Mouse (Mus musculus): Measurements from ENCODE around the gene Pgm3. TPM values are rescaled to one million over a fixed set of nuclear protein-coding genes. Genes with fewer than 3 reads are reported as not detected.
A peak's percentile ranks its signal among the peaks of the same experiment; 100 is the strongest.

Pgm3 gene
- total RNA-seq, 2 experiments from 2014 or later = 36.3 to 38.5 TPM

DNA sequence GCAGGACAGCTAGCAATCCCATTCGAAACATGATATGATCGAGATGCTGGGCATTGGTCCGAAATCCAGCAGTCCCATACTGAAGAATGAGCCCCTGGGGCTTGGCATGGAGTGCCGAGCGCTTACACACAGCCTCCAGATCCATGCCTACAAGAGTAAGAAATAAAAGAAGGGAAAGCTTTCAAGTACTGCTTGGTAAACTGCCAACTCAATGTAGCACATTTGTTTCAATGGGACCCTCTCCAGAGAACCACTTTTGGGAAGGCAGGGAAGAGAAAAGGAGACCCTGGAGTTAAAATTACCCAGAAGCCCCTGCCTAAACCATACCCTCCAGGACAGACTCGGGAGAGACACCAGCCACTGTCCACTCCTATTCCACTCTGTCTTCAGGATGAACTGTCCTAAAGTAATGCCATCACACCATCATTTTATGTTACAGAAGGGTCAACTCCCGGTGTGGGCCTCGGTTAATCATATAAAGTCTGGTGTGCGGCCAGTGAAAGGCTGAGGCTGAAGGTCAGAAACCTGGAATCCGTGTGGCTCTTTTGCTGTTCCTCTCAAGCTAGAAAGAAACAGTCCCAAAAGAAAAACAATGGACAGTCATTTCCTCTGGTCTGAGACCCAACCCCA is 1.3 kb downstream of the Pgm3 start:
- no peak for DNase-seq (ENCODE audit: low spot score in 2 of 2)

DNA sequence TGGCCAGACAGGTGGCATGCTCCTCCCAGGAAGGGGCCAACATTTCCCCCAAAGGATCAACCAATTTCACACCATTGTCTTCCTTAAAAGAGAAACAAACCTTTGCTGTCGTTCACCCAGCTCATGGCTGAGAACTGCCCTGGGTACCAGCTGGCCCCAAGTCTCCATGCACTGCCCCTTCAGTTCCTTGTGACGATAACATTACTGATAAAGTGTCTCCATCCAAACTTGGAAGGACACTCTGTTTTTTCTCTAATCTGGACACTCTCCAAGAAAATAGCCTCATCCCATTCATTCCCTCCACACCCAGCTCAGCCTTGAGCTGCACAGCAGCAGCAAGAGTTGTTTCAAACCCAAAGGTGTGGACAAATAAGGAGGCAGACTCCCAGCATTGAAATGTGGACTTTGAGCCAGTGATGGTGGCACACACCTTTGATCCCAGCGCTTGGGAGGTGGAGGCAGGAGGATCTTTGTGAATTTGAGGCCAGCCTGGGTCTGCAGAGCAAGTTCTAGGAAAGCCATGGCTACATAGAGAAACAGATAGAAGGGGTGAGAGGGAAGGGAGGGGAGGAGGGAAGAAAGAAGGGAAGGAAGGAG is 2.2 kb downstream of the Pgm3 start:
- no peak for DNase-seq (ENCODE audit: low spot score in 2 of 2)

DNA sequence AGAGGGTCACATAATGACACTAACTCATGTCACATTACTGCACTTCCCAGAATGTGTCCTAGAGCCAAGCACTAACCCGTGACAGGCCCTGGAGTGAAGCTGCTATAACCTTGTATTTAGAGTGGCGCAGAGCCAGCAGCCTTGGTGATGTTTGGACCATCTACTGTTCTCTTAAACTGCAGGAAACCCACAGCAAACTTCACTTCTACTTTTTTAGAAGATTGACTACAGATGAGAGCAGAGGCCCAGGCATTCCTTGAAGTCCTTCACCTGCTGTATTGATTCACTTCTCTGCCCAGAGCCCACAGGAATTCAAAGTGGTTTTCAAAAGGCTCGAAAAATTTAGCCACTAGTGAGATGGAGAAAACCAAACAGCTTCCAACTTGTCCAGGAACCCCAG is 11.1 kb downstream of the Pgm3 start:
- DNase-seq (ENCODE audit: low spot score in 2 of 2) = peak in 1 of 2 experiments; percentile 27

DNA sequence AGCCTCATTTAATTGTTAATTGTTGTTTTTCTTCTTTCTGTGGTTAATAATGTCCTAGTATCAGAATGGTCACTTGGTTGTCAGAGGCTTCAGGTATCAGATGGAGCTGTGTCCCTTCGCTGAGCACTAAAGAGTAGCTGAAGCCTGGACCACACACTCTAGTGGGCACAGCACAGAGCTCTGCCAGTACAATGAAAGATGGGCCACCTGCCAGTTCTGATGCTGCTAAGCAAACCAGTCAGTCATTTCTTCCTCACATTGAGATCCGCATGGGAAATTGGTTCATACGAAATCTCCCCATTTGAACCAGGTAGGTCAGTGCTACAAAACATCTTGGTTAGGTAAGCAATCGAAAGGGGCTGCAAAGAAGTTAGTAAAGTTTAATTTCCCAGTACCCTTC is 17.0 kb downstream of the Pgm3 start:
- no peak for DNase-seq (ENCODE audit: low spot score in 2 of 2)

DNA sequence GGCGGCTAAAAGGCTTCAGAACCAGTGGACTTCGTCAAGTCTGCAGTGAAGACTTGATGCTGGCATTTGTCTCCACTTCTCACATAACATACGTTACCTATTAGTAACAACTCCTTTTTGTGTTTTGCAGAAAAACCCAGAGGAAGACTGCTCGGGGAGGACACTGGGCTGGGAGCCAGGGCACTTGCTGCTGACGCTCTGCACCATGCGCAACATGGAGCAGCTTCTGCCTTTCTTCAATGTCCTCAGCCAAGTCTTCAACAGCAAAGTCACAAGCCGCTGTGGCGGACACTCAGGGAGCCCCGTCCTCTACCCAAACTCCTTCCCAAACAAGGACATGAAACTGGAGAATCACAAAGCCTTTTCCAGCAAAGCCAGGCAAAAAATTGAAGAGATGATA is 17.8 kb downstream of the Pgm3 start:
- no peak for DNase-seq (ENCODE audit: low spot score in 2 of 2)

DNA sequence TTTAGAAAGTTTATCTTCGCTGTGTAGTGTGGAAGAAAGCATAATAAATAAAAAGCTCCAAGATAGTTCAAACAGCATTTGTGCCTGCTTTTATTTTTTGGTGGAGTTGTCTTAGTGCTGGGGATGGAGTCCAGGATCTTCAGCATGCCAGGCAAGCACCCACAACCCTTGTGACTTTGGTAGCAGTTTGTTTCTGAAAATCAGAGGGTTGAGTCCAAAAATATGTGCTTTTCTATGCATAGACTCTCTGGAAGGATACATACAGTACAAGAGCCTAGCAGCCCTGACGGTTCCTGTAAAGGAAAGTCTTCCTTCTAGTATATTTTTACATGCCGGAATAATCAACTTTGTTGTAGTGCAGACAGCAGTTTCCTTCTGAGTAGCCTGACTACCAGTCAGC is 20.9 kb downstream of the Pgm3 start:
- no peak for DNase-seq (ENCODE audit: low spot score in 2 of 2)

DNA sequence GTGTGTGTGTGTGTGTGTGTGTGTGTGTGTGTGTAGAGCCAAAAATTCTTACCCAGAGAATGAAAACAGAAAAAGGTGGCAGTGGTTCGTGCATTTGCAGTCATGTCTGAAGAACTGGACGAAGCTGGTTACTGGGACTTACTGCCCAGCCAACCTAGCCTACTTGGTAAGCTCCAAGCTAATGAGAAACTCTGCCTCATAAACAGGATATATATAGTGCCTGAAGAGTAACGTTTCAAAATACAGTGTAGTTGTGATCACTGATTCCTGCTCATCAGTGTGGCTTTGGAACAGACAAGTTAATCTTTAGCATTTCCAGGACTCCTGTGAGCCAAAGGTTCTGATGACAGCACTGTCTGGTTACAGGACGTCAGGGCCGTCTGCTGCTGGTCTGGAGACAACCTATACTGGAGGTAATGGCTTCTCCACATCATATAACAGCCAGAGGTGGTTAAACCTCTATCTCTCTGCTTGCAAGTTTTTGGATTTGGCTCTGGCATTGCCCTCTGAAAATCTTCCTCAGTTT is 21.9 kb downstream of the Pgm3 start:
- DNase-seq (ENCODE audit: low spot score in 2 of 2) = no peak

DNA sequence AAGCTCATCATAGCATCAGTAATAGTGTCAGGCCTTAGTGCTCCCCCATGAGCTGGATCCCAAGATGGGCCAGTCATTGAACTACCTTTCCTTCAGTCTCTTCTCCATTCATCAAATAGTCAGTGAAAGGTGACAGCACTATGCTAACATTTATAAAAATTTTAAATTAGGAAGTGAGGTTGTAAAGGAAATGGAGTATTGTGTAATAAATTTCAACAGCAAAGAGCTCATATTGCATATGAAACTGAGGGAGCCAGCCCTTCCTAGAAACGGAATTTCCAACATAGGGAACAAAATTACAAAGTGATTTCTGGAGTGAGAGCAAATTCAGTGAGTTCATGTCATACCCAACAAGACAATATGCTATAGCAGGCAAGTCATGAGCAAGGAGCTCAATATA is 27.1 kb downstream of the Pgm3 start:
- DNase-seq (ENCODE audit: low spot score in 2 of 2) = no peak

DNA sequence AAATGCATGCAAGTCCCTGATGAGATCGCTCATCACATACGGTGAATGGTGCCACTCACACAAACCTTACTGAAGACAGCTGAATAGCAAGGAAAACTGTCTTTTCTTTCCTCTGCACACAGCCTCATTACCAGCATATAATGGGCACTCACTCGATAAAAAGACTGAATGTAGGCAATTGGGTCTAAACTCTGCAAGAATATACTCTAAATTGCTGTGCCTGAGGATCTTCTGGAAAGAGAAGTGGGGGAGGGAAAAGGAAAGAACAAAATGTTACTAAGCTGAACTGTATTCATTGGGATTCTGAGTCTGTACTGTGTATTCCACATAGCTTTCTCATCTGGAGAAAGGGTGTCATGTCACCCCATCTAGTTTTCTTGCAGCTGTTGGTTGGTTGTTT is 28.2 kb downstream of the Pgm3 start:
- no peak for DNase-seq (ENCODE audit: low spot score in 2 of 2)

DNA sequence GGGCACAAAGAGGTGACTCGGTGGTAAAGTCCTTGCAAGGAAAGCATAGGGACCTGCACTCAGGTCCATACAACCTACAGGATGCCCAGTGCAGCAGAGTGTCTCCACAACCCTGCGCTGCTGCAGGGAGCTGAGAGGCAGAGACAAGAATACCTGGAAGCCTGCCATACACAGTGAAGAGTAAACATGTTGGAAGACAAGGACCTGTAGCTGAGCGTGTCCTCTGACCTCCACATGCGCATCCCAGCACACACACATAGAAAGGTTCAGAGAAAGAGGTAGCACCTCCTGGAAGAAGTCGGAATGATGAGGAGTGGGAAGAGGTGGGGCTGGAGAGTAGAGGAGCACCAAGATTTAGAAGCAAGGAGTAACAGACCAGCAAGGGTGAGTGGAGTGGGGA is 37.6 kb downstream of the Pgm3 start:
- no peak for DNase-seq (ENCODE audit: low spot score in 2 of 2)

DNA sequence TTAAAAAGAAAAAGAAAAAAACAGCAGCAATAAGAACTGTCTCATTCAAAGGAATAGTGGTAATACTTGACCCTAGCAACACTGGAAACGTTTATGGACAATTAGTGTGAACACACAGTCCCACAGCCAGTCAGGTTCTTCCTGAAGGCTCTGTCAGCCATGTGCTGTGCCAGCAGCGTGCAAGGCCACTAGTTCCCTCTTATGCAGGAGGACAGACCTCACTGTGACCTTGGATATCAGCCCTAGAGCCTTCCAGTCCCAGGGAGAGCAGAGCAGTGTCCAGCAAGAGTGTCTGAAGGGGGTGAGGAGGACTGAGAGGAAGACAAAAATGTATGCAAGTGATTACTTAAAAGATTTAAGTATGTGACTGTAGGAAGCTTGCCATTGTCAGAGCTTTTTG is 46.0 kb downstream of the Pgm3 start:
- DNase-seq (ENCODE audit: low spot score in 2 of 2) = no peak

DNA sequence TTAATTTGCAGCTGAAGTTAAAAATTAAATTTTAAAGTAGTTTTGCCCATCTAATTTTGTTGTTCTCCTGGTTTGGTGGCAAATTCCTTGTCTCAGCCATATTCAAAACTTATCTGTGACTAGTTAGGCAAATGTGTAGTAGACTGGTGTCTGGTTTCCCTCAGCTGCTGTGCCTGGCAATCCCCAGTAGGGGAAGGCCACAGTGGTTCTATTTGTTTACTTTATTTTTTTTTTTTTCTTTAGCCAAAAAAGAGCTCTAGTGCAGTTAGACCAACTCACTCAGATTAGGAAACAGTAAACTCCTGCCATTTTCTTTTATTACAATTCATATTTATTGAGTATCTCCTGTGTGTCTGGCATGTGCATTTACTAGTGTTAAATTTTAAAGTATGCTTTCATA is 49.3 kb downstream of the Pgm3 start:
- no peak for DNase-seq (ENCODE audit: low spot score in 2 of 2)

DNA sequence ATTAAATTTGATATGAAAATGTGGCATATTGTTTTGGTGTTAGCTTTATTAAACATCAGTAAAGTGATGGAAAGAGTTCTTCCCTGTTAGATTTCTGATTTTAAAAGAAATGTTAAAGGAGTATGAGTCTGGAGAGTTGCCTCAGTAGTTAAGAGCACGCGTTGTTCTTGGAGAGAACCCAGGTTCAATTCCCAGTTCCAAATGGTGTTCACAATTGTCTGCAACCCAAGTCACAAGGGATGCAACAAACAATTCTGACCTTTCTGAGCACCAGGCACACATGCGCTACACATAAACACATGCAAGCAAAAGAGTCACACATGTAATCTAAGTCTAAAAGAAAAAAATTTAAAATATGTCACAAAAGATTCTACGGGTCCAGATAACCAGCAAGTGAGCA is 56.8 kb downstream of the Pgm3 start:
- DNase-seq (ENCODE audit: low spot score in 2 of 2) = no peak

DNA sequence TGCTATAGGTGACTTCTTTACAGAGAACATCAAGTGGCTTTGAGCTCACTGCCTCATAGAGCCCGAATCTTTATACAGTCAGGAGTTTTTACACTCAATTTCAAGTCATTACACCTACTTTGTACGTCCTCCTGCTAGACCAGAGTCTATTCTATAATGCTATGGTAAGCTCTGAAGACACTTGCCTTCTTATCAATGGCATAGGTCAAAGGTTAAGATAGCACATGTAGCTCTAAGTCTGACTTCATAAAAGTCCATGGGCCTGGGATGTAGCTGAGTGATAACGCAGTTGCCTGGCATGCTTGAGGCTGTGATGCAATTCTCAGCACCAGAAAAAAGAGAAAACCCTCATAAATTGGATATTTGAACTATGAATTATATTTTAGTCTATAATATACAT is 57.3 kb downstream of the Pgm3 start:
- no peak for DNase-seq (ENCODE audit: low spot score in 2 of 2)

DNA sequence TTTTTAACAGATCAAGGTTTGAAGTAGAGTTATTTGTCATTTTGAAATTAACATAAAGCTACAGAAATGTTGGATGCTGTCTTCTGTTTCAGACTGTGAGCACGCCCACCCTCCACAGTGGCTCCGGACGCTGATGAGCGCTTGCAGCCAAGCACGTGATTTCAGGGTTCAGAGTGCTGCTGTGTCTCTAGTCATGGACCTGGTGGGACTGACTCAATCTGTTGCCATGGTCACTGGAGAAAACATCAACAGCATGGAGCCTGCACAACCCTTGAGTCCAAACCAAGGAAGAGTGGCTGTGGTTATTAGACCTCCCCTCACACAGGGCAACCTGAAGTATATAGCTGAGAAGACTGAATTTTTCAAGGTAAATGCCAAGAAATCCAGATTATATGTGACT is 57.9 kb downstream of the Pgm3 start:
- no peak for DNase-seq (ENCODE audit: low spot score in 2 of 2)

DNA sequence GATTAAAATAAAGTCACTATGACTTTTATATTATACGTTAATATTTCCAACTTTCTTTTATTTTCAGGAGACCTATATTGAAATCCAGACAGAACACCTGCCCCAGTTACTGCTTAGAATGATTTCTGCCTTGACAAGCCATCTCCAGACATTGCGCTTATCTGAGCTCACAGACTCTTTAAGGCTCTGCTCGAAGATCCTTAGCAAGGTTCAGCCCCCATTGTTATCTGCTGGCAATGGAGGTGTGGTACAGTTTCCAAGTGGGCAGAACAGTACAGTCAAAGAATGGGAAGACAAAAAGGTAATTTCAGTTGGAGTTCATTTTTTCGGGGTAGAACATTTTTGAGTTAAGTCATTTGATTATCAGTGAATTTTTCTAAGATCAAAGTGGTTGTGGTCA is 64.2 kb downstream of the Pgm3 start:
- no peak for DNase-seq (ENCODE audit: low spot score in 2 of 2)

Other genes starting within 250 kb of the Pgm3 start
- 1 to 10 TPM; 4.3 to 5.1 TPM for gene Ube2cbp, start 106.9 kb downstream of the Pgm3 start, total RNA-seq (2021)
- gene Dop1a, start 104.7 kb downstream of the Pgm3 start, total RNA-seq (2021) = 10 to 100 TPM; 34.3 to 35.3 TPM
- 10 to 100 TPM; 14.2 to 15.1 TPM for gene Rwdd2a, start 149 bp upstream of the Pgm3 start, total RNA-seq (2021)
- 100 to 1,000 TPM; 339 to 341 TPM for gene Me1, start 124.1 kb upstream of the Pgm3 start, total RNA-seq (2021)
- 100 to 1,000 TPM in 1 of 2 experiments, 10 to 100 TPM in 1; 97.7 to 108 TPM for gene Prss35, start 171.8 kb upstream of the Pgm3 start, total RNA-seq (2021)

Data from adrenal gland, postnatal 4 days (tissue).